Mouse (Mus musculus): Measurements from ENCODE around the gene Chrng. TPM values are rescaled to one million over a fixed set of nuclear protein-coding genes. Genes with fewer than 3 reads are reported as not detected.

The Chrng gene
- polyA plus RNA-seq (2012; rRNA removed), result 0.88 TPM in 1 of 2 replicates, not detected in the other

DNA sequence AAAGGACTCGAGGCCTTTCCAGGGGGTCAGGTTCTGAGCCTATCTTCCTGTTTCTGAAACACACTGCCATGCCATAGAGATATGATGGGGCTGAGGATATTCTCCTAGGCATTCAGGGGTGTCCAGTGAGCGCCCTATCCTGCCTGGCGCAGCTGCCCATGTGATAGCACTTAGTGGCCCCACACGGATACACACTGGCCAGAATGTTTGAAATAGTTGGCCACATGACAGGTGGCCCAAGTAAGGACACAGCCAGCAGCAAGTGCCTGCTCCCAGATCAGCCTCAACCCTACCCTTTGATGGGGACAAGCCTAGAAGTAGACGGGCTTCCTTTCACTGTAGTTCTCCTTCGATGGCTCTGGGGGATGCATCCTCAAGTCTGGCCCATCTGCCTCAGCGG, at the start of gene Chrng:
Gene Chrng, plus strand, starts transcription at position 193 of the 400 bp plus-strand sequence.

DNA sequence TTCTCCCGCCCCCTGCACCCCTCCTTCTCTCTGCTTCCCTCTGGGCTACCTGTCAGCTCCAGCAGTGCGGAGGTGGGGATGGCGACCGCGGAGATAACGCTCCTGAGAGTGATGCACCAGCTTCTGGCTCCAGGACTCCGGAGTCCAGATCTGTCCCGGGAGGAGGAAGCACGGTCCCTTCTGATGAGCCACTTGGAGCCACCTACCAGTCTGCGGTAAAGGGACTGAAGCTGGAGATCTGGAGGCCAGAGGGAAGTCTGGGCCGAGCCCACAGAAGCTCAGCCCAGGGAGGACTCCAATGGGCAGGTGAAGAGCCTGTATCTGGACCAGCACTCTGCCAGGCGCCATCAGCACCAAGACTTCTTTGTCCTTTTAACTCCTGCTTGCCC, 48.3 kb upstream of the Chrng start, which contains the start of gene Ecel1:
Gene Ecel1, minus strand, starts transcription at position 323 of the 389 bp plus-strand sequence.

DNA sequence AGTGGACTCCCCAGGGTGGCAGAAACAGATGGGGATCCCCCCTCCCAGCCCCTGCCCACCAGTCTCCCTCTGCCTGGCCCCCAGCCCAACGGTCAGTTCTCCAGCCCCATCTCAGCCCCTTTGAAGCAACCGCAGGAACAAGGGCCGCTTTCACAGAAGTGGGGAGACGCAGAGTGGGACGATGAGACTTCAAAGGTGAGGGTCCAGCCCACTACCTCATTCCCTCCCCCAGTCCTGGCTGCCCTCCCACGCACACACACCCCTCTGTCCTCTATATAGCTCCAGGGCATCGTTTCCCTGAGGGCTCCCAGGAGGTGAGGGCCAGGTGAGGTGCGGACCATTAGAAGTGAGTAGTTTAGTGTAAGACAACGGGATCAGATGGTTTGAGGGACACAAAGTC, 21.4 kb upstream of the Chrng start, which contains the start of gene Prss56:
Gene Prss56, plus strand, starts transcription at position 301 of the 400 bp plus-strand sequence.

DNA sequence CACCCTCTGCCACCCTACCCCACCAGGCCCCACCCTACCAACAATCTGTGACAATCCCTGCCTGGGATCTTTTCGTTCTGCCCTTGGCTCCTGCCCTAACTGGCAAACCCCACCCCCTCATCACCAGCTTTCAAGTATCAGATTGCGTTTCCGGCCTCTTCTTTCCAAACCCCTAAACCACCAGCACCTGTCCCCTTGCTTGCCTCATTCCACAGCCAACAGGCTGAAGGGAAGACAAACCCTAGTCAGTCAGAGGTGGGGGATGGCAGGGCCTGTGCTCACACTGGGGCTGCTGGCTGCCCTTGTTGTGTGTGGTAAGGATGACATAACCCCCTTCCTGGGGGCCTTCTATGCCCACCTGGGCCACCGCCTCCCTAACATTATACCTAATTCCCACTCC, 14.0 kb upstream of the Chrng start, which contains the start of gene Chrnd:
Gene Chrnd, plus strand, starts transcription at position 179 of the 400 bp plus-strand sequence.

DNA sequence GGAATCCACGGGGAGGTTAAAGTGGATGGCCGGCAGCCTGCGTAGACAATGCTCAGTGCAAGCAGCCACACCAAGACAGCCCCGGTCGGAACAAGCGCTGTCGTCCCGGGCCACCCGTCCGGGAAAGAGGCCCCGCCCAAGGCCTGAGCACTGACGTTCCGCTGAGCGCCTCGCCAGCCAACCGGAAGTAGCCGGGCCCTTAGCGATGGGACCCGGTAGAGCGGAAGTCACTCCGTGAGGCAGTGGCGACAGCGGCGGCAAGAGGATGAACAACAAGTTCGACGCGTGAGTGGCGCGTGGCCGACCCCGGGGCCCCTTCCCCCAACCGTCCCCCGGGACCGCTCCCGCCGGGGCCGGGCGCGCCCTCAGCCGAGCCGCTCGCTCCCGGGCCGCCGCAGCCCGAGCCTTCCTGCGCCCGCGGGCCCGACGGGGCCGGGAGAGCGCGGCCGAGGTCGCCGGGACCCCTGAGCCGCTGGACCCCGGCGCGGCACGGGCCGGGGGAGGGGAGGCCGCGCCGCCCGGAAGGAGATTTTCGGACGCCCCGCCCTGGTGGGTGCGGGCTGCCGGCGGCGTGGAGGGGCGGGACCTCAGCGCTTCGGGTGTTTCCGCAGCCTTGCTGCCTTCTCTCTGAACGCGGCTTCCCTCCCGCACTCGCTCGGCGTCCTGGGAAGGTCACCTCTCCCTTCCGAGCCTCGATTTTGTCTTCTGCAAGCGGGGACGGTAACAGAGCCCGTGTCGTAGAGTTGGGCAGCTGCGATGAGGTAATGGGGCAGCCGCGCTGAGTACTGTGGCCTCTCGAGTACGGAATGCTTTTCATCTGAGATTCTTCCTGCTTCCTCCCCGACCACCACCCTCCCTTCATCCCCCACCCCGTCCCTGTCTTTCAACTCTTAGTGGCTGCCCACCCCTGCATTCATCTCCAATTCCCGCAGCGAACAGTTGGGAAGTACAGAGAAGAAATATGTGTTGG, 9.6 kb downstream of the Chrng start, which contains the start of gene Eif4e2:
Gene Eif4e2, plus strand, starts transcription at position 180 of the 970 bp plus-strand sequence.

Other genes with a start within 250 kb of the Chrng start
- not detected in 2 replicates for gene Alppl2, start 114.7 kb upstream of the Chrng start, polyA plus RNA-seq (2012; rRNA removed)
- not detected in 2 replicates for gene Alpi, start 103.1 kb upstream of the Chrng start, polyA plus RNA-seq (2012; rRNA removed)
- not detected in 2 replicates for gene Akp3, start 79.7 kb upstream of the Chrng start, polyA plus RNA-seq (2012; rRNA removed)
- 0.03 TPM in 1 of 2 replicates, not detected in the other for gene Ecel1, start 48.1 kb upstream of the Chrng start, polyA plus RNA-seq (2012; rRNA removed)
- not detected in 2 replicates for gene Prss56, start 21.3 kb upstream of the Chrng start, polyA plus RNA-seq (2012; rRNA removed)
- 0.01 and 0.21 TPM in 2 replicates for gene Chrnd, start 14.1 kb upstream of the Chrng start, polyA plus RNA-seq (2012; rRNA removed)
- gene Eif4e2, start 9.3 kb downstream of the Chrng start, polyA plus RNA-seq (2012; rRNA removed), result 35.8 and 38.3 TPM in 2 replicates
- gene Efhd1, start 59.7 kb downstream of the Chrng start, polyA plus RNA-seq (2012; rRNA removed), result not detected in 2 replicates
- 18.5 and 19.0 TPM in 2 replicates for gene Gigyf2, start 122.3 kb downstream of the Chrng start, polyA plus RNA-seq (2012; rRNA removed)
- gene Kcnj13, start 190.1 kb downstream of the Chrng start, polyA plus RNA-seq (2012; rRNA removed), result not detected in 2 replicates

Data from liver, embryonic 14 days (tissue).